Mouse (Mus musculus): Measurements from ENCODE around the gene Creb5. TPM values are rescaled to one million over a fixed set of nuclear protein-coding genes. Genes with fewer than 3 reads are reported as not detected.

The Creb5 gene
- polyA plus RNA-seq, 1 experiment from 2014 or later: 7.9 TPM

- no peaks in the 10 kb centered on the region for H3K9me3 ChIP-seq (replicated peaks)
- WGBS: 37% methylated on average over 8 of the region's 8 CpGs
- H3K4me2 ChIP-seq (replicated peaks): no peak overlapping the region
These were observed 3.3 kb downstream of the Creb5 start for GRCm38 (mm10) chr6:53290215-53290990.

DNA sequence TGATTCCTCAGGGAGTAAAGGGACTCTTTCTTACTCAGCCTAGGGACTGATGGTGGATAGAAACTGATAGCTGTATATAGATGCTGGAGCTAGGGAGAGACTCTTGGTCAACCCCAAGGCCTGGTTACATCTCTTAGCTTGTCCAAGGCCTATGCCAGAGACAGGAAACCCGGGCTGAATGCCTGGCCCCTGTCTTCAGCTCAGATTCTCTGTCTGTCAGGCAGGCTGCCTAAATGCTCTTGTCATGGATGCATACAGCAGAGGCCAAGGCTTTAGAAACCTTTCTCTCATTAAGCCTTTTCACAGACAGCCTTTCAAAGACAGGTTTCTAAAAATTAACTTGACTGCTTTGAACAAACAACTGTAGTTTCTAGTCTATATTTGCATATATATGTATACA is 5.9 kb downstream of the Creb5 start:
- no peak overlapping the region for H3K4me3 ChIP-seq
- no peak overlapping the region for H3K4me2 ChIP-seq (replicated peaks)
- peaks cover 9% of the 10 kb centered on the region for H3K4me1 ChIP-seq
- peaks cover 37% of the 10 kb centered on the region for H3K27me3 ChIP-seq
- 30% methylated on average over 1 of the region's 1 CpGs for WGBS
- no peak overlapping the region for H3K9ac ChIP-seq
- H3K27ac ChIP-seq: no peak overlapping the region
- no peaks in the 10 kb centered on the region for H3K9me3 ChIP-seq (replicated peaks)
- ATAC-seq (ENCODE audit: low FRiP score): no peak
- H3K36me3 ChIP-seq: no peaks in the 10 kb centered on the region

More at GRCm38 (mm10) chr6:53290215-53290990, 3.3 kb downstream of the Creb5 start:
- H3K27ac ChIP-seq: no peak overlapping the region
- H3K36me3 ChIP-seq: no peaks in the 10 kb centered on the region
- no peak overlapping the region for H3K4me3 ChIP-seq
- no peak for ATAC-seq (ENCODE audit: low FRiP score)
- H3K9ac ChIP-seq: no peak overlapping the region
- peaks cover 27% of the 10 kb centered on the region for H3K4me1 ChIP-seq
- peaks cover 62% of the 10 kb centered on the region for H3K27me3 ChIP-seq

DNA sequence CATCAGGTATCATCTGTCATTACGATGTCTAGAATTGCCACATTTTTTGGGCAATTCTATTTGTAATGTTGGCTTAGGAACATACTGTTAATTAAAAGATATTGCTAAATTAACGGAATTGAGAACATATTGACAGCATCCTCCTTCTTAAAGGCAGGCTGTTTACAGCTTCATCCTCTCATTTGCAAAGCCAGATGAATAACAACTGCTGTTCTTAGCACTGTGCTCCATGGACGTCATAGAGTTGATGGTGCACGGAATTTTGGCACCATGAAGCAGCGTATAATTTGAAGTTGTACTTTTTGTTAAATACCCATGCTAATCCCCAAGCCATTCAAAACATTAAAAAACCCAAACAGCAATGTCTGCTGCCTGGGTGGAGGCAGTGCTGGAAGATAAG is 10.8 kb downstream of the Creb5 start:
- H3K9ac ChIP-seq: no peak overlapping the region
- no peak for ATAC-seq (ENCODE audit: low FRiP score)
- no peaks in the 10 kb centered on the region for H3K4me1 ChIP-seq
- H3K4me2 ChIP-seq (replicated peaks): no peak overlapping the region
- H3K4me3 ChIP-seq: no peak overlapping the region
- 76% methylated on average over 5 of the region's 5 CpGs for WGBS
- H3K36me3 ChIP-seq: no peaks in the 10 kb centered on the region
- no peaks in the 10 kb centered on the region for H3K9me3 ChIP-seq (replicated peaks)
- no peaks in the 10 kb centered on the region for H3K27me3 ChIP-seq
- H3K27ac ChIP-seq: no peak overlapping the region

DNA sequence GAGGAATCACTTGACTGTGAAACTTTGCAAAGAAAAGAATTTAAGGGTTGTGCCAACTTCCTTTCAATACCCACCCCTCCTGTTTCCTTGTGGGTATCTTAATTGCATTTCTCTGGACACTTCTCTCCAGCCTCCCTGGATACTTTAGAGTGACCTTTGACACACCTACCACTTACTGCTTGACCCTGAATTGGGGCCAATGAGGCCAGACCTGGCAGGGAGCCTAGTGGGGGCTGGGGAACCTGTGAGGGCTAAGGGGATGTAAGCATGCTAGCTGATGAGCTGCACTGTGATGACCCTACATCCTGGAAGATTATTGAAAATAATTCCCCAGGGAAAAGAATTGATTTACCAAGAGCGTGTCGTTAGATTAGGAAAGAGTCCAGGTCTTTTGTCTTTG is 17.1 kb downstream of the Creb5 start:
- Histone ChIP-seq H3K36me3 (no peaks in the 10 kb centered on the region), H3K9ac (no peak overlapping the region), H3K27me3 (no peaks in the 10 kb centered on the region), H3K4me1 (peaks cover 7% of the 10 kb centered on the region), H3K4me2 (replicated peaks) (no peak overlapping the region), H3K9me3 (replicated peaks) (no peaks in the 10 kb centered on the region), H3K27ac (no peak overlapping the region), H3K4me3 (no peak overlapping the region)
- no peak for ATAC-seq (ENCODE audit: low FRiP score)
- 76% methylated on average over 2 of the region's 2 CpGs for WGBS

DNA sequence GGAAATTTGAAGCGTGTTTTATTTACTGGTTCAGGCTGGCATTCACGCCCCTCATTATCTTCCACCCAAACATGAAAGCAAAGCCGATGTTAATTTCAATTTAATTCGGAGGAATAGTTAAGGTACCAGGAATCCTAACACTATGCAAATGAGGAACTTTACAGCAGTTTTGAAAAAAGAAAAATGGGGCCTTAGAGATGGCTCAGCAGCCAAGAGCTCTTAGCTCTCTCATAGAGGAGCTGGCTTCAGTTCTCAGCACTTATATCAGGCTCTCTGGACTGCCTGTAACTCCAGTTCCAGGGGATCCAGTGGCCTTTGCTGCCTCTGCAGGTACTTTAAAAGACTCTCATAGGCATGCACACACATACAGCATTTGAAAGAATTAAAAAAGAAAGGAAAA is 19.1 kb downstream of the Creb5 start:
- Histone ChIP-seq H3K4me2 (replicated peaks) (no peak overlapping the region), H3K27ac (no peak overlapping the region), H3K9ac (no peak overlapping the region), H3K4me1 (peaks cover 7% of the 10 kb centered on the region), H3K36me3 (no peaks in the 10 kb centered on the region), H3K9me3 (replicated peaks) (no peaks in the 10 kb centered on the region), H3K27me3 (no peaks in the 10 kb centered on the region), H3K4me3 (no peak overlapping the region)
- ATAC-seq (ENCODE audit: low FRiP score): no peak
- 88% methylated on average over 4 of the region's 4 CpGs for WGBS

GRCm38 (mm10) chr6:53306710-53307109 is 19.6 kb downstream of the Creb5 start:
- H3K4me1 ChIP-seq: peaks cover 7% of the 10 kb centered on the region
- 58% methylated on average over 5 of the region's 5 CpGs for WGBS
- H3K9me3 ChIP-seq (replicated peaks): no peaks in the 10 kb centered on the region
- no peak overlapping the region for H3K27ac ChIP-seq
- no peak overlapping the region for H3K9ac ChIP-seq
- no peak overlapping the region for H3K4me3 ChIP-seq
- H3K4me2 ChIP-seq (replicated peaks): no peak overlapping the region
- ATAC-seq (ENCODE audit: low FRiP score): no peak
- no peaks in the 10 kb centered on the region for H3K27me3 ChIP-seq
- H3K36me3 ChIP-seq: no peaks in the 10 kb centered on the region

- H3K27ac ChIP-seq: no peak overlapping the region
- 47% methylated on average over 6 of the region's 6 CpGs for WGBS
- H3K4me1 ChIP-seq: peaks cover 7% of the 10 kb centered on the region
- H3K36me3 ChIP-seq: no peaks in the 10 kb centered on the region
- no peak for ATAC-seq (ENCODE audit: low FRiP score)
- no peaks in the 10 kb centered on the region for H3K27me3 ChIP-seq
- no peaks in the 10 kb centered on the region for H3K9me3 ChIP-seq (replicated peaks)
- no peak overlapping the region for H3K9ac ChIP-seq
- no peak overlapping the region for H3K4me2 ChIP-seq (replicated peaks)
- no peak overlapping the region for H3K4me3 ChIP-seq
These were observed 21.6 kb downstream of the Creb5 start for GRCm38 (mm10) chr6:53308684-53309083.

GRCm38 (mm10) chr6:53313604-53314003 is 26.5 kb downstream of the Creb5 start:
- no peak for ATAC-seq (ENCODE audit: low FRiP score)
- WGBS: 88% methylated on average over 6 of the region's 6 CpGs
- Histone ChIP-seq H3K4me3 (no peak overlapping the region), H3K4me1 (peaks cover 4% of the 10 kb centered on the region), H3K4me2 (replicated peaks) (no peak overlapping the region), H3K27ac (no peak overlapping the region), H3K36me3 (no peaks in the 10 kb centered on the region), H3K9ac (no peak overlapping the region), H3K9me3 (replicated peaks) (no peaks in the 10 kb centered on the region), H3K27me3 (no peaks in the 10 kb centered on the region)

DNA sequence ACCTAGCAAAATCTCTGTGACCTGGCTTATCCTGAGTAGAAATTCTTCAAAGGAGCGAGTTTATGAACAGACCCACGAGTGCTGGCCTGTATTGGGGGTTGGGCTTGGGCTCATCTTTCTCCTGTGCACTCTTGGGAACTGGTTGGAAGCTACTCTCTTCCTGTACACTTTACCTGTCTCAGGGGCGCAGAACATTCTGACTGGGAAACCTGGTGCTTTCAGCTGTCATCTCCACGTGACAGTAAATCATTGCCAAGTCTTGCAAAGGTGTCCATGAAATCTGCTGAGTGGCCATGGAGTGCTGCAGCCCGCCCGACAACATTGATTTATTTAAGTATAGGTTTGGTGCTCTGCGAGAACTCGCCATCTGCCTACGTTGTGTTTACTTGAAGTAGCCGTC is 27.1 kb downstream of the Creb5 start:
- H3K36me3 ChIP-seq: no peaks in the 10 kb centered on the region
- H3K9ac ChIP-seq: no peak overlapping the region
- H3K9me3 ChIP-seq (replicated peaks): no peaks in the 10 kb centered on the region
- ATAC-seq (ENCODE audit: low FRiP score): no peak
- H3K4me1 ChIP-seq: no peaks in the 10 kb centered on the region
- H3K27ac ChIP-seq: no peak overlapping the region
- WGBS: 78% methylated on average over 10 of the region's 10 CpGs
- no peak overlapping the region for H3K4me2 ChIP-seq (replicated peaks)
- H3K4me3 ChIP-seq: no peak overlapping the region
- no peaks in the 10 kb centered on the region for H3K27me3 ChIP-seq

- Histone ChIP-seq H3K9ac (no peak overlapping the region), H3K9me3 (replicated peaks) (no peaks in the 10 kb centered on the region), H3K4me1 (peaks cover 3% of the 10 kb centered on the region; the same call in 1 of the 2 replicates)
These were observed 32.7 kb downstream of the Creb5 start for GRCm38 (mm10) chr6:53319543-53320325.

GRCm38 (mm10) chr6:53337398-53337797 is 50.3 kb downstream of the Creb5 start:
- Histone ChIP-seq H3K36me3 (no peaks in the 10 kb centered on the region), H3K27me3 (no peaks in the 10 kb centered on the region)

More at GRCm38 (mm10) chr6:53319543-53320325, 32.7 kb downstream of the Creb5 start:
- Histone ChIP-seq H3K27ac (no peak overlapping the region), H3K4me2 (replicated peaks) (no peak overlapping the region), H3K27me3 (no peaks in the 10 kb centered on the region), H3K4me3 (no peak overlapping the region), H3K36me3 (no peaks in the 10 kb centered on the region)
- WGBS: 72% methylated on average over 17 of the region's 17 CpGs
- ATAC-seq (ENCODE audit: low FRiP score): no peak

DNA sequence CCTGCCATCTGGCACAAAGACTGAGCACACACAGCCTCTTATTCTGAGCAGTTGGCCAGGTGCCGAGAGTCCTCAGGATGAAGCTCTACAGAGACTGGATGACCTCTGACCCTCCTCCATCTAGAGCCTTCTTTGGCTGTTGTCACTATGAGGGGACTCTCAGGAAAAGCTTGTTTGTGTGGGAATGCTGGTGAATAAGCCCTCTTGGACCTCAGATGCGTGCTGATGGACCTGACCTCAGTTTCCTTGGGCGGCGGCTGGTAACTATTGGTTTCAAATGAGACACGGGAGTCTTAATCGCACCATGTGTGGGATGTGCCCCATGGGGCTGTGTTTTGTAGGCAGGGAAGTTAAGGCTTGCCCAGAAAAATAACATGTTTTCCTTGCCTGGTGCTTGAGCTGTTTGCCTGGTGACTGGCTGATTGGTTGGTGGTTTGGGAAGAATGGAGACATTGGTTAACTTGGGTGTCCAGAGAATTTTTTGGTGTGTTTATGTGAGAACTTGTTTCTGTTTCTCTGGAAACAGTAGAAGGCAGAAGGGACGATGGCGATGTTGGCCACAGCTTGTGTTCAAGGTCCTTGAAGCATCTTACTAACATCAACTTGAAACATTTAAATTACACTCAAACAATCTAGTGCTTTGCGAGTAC is 65.4 kb downstream of the Creb5 start:
- no peak overlapping the region for H3K27ac ChIP-seq
- no peak overlapping the region for H3K9ac ChIP-seq
- no peak for ATAC-seq (ENCODE audit: low FRiP score)
- H3K4me2 ChIP-seq (replicated peaks): no peak overlapping the region
- no peaks in the 10 kb centered on the region for H3K36me3 ChIP-seq
- H3K4me1 ChIP-seq: peaks cover 6% of the 10 kb centered on the region; the same call in 1 of the 2 replicates
- no peaks in the 10 kb centered on the region for H3K9me3 ChIP-seq (replicated peaks)
- no peak overlapping the region for H3K4me3 ChIP-seq
- WGBS: 85% methylated on average over 9 of the region's 9 CpGs
- no peaks in the 10 kb centered on the region for H3K27me3 ChIP-seq

More at GRCm38 (mm10) chr6:53337398-53337797, 50.3 kb downstream of the Creb5 start:
- H3K4me2 ChIP-seq (replicated peaks): no peak overlapping the region
- no peak overlapping the region for H3K4me3 ChIP-seq
- no peaks in the 10 kb centered on the region for H3K9me3 ChIP-seq (replicated peaks)
- H3K9ac ChIP-seq: no peak overlapping the region
- H3K4me1 ChIP-seq: peaks cover 5% of the 10 kb centered on the region; the same call in 1 of the 2 replicates
- 28% methylated on average over 9 of the region's 9 CpGs for WGBS
- ATAC-seq (ENCODE audit: low FRiP score): no peak
- no peak overlapping the region for H3K27ac ChIP-seq
